Mouse (Mus musculus): Measurements from ENCODE around the gene Galns.

Galns gene

DNA sequence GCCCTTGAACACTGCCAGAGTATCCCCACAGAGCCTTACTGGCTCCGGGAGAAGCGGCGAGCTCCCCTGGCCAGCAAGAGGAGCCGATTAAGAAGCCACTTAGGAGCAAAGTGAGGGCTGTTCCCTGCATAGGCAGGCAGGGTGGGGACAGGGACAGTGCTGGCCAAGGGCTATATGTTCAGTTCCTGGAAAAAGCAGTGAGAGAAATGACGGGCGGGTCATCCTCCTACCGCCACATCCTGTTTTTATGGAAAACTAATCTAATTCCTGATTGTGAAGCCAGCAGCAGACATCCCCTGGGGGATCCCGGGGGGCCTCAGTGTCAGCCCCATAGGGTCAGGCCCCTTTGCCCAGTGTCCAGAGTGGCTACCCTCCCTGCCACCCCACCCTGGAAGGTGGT, 80.0 kb downstream of the Galns start:
- DNase-seq: no peak

DNA sequence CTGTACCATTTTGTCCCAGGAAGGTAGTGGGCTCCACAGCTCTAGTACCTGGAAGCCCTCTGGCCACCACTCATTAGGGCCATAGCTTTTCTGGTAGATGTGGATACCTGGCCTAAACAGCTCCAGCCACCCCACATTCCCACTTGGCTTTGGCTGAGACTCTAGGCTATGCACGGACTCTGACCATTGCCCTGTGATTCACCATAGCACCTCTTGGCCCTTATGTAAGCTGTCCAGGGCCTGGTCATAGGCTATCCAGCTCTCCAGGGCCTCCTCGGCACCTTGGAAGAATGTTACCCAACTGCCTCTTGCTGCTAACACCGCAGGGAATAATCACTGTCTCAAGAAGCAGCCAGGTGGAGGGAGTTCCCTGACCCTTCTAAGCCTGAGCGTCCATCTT, 82.1 kb downstream of the Galns start:
- no peak for DNase-seq

Data from lung, postnatal 14 days (tissue).